Mouse (Mus musculus): ENCODE data around the gene Wnt10b. TPM values are rescaled to one million over a fixed set of nuclear protein-coding genes. Genes with fewer than 3 reads are reported as not detected.
"Not testable (repeated sequence)": the region's sequence is repeated elsewhere in the genome, so short reads cannot be mapped to it uniquely, and the experiment has no call there.

Wnt10b gene
- 0.58 and 0.74 TPM in 2 replicates for total RNA-seq (2017)

DNA sequence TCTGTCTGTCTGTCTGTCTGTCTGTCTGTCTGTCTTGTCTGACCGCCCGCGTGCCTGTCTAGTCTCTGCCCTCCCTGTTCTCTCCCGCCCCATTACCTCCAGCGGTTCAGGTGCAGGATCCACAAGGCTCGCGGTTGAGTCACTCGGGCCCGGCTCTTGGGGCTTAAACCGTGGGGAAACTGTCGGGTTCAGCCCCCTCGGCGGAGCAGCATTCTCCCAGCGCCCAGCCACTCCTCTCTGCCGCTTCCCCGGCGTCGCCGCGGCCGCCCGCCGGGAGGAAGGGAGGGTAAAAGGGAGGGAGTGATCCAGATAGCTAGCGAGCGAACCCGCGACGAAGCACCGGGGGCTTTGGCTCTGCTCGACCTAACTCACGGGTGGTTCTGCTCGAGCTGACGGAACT, at the start of gene Wnt10b:
TSS of gene Wnt10b (minus strand) at position 389 of the 400 bp plus-strand sequence.
- ATAC-seq (ENCODE audit: extremely low read depth, insufficient number of reproducible peaks, low FRiP score, poor library complexity, severe bottlenecking): no peak

DNA sequence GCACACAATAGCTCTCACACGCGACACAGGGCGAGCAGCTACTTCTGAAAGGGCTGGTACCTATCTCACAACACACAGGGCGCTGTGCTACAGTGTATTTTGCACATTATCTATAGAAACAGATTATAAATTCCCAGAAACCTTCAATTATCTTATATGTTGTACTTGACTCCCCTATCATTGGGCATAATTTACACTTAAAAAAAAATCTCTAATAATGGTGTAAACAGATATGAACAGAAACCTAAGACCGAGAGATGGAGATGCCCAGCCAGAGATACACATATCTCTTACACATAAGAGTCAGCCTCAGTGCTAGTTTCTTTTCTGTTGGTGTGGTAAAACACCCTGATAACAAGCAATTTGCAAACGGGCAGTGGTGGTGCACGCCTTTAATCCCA, 49.7 kb upstream of the Wnt10b start:
- ATAC-seq (ENCODE audit: extremely low read depth, insufficient number of reproducible peaks, low FRiP score, poor library complexity, severe bottlenecking): no peak

DNA sequence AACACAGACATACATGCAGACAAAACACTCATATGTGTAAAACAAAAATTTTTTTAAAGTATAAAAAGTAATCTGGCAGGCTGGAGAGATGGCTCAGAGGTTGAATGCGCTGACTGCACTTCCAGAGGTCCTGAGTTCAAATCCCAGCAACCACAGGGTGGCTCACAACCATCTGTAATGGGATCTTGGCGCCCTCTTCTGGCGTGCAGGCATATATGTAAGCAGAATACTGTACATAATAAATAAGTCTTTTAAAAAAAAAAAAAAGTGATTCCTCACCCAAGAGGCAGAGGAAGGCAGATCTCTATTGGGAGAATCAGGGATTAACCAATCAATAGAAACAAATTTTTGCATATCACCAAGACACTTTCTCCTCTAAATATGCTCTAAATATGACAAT, 45.5 kb upstream of the Wnt10b start:
- ATAC-seq (ENCODE audit: extremely low read depth, insufficient number of reproducible peaks, low FRiP score, poor library complexity, severe bottlenecking): no peak

DNA sequence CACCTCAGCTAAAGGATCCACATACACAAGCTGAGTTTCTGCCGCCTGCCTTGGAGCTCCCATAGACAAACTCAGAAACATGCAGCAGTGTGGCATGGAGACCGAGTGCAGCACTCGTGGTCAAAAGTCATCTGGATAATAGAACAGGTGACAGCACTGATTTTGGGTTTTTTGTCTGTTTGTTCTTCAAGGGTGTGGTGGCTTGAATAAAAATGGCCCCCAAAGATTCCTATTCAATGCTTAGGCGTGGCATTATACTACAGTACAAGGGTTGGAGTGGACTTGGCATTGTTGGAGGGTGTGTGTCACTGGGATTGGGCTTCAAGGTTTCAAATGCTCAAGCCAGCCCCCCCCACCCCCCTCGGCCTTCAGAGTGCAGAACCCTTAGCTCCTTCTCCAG, 44.2 kb upstream of the Wnt10b start:
- ATAC-seq (ENCODE audit: extremely low read depth, insufficient number of reproducible peaks, low FRiP score, poor library complexity, severe bottlenecking): no peak

DNA sequence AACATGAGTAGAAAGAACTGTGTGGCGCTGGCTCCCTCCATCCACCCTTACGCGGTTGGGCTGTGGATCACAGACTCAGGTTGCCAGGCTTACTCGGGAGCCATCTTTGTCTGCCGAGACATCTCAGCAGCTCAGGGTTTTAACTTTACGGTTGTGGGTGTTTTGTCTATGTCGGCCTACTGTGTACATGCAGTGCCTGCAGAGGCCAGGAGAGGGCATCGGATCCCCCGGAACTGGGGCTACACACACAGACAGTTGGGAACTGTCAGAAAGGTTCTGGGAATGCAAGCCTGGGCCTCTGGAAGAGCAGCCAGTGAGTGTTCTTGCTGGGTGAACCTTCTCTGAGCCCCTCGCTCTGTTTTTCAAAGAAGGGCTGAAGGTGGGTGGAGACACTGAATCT, 43.5 kb upstream of the Wnt10b start:
- ATAC-seq (ENCODE audit: extremely low read depth, insufficient number of reproducible peaks, low FRiP score, poor library complexity, severe bottlenecking): peak; percentile 47; the same call in 1 of the 2 replicates

DNA sequence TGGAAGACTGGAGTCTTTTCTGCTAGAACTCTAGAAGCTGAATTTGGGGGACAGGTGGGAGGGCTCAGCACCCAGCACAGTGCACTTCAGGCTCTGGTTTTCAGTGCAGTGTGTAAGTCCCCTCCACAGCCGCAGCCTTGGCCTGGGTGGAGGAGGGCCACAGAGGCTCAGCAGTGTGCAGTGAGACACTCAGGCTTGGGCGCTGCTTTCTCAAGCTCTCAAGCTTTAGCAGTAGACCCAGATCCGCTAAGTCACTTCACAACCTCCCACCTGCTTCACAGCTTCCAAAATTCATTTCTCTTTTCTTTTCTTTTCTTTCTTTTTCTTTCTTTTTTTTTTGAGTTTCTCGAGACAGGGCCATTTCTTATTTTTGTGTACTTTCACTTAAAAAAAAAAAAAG, 43.0 kb upstream of the Wnt10b start:
- ATAC-seq (ENCODE audit: extremely low read depth, insufficient number of reproducible peaks, low FRiP score, poor library complexity, severe bottlenecking): no peak

GRCm38 (mm10) chr15:98818171-98818570, 40.2 kb upstream of the Wnt10b start:
- no peak for ATAC-seq (ENCODE audit: extremely low read depth, insufficient number of reproducible peaks, low FRiP score, poor library complexity, severe bottlenecking)

DNA sequence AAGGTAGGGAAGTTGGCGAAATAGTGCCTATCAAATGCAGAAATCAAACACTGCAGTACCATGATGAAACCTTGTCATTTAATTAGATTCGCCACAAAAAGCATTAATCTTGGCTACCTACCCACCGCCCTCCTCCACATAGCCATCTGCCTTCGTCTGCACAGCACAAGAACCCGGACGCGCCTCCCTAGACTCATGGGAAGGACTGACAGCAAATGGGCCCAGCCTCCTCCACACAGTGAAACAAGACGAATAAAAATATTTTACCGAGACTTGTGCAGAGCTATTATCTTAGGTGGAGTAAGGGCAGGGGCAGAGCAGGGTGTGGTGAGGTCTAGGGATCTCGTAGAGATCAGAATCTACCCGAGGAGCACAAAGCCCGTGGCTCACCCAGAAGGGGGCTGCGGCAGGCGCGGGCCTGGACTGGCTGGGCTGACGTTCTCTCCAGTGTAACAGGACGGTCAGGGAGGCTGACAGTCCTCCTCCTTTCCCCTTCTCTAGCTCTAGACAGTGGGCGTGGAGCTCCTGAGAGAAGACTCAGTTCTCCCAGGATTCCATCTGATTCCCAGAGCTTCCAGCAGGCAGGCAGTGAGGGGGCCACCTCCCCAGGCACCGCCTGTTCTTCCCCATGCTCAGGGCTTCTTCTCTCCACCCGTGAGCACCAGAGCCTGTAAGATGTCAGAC, 34.9 kb upstream of the Wnt10b start:
- ATAC-seq (ENCODE audit: extremely low read depth, insufficient number of reproducible peaks, low FRiP score, poor library complexity, severe bottlenecking): no peak

DNA sequence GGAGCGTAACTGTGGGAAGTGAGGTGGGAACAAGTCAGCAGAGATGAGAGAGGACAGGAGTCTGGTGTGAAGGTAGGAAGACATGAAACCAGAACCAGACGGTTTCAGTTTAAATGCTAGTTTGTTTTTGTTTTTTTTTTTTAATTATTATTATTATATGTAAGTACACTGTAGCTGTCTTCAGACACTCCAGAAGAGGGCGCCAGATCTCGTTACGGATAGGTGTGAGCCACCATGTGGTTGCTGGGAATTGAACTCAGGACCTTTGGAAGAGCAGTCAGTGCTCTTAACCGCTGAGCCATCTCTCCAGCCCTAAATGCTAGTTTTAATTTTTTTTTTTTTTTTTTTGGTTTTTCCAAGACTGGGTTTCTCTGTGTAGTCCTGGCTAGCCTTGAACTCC, 32.3 kb upstream of the Wnt10b start:
- ATAC-seq (ENCODE audit: extremely low read depth, insufficient number of reproducible peaks, low FRiP score, poor library complexity, severe bottlenecking): not testable (repeated sequence)

GRCm38 (mm10) chr15:98809390-98809789, 31.4 kb upstream of the Wnt10b start, which contains the start of gene Ddn:
TSS of gene Ddn (minus strand) at chr15:98809490.
- no peak for ATAC-seq (ENCODE audit: extremely low read depth, insufficient number of reproducible peaks, low FRiP score, poor library complexity, severe bottlenecking)

- no peak for ATAC-seq (ENCODE audit: extremely low read depth, insufficient number of reproducible peaks, low FRiP score, poor library complexity, severe bottlenecking)
These were observed 30.7 kb upstream of the Wnt10b start for GRCm38 (mm10) chr15:98808651-98809134.

DNA sequence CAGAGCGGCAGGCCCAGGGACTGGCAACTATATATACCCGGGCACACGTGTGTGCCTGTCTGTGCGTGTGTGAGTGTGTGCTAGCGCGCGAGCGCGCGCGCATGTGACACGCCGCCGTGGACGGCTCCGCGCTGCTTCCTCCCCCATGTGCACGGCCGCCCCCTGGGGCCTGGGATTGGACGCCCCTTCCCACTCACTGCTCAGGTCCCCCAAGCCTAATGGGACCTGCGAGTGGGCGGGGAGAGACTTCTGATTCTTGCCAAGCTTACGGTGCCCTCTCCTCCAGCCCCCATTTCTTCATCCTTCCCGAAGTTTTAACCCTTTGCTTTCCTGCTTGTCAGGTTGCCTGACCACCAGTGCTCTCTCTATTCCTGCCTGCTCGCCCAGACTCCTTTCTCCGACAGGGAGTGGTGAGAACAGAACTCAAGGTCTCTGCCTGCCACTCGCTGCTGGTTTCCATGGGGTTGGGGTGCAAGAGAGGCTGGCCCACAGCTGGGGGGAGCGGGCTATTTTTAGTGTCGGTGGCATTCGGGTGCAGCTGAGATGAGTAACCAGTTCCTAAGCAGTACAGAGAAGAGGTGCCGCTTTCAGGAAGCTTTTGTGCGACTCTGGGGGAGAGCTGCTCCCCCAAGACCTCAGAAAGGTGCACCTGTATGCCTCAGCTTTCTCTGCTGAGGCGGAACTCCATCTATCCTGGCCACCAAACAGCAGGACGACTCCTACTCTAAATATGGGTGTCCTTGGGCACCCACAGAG, 30.1 kb upstream of the Wnt10b start:
- ATAC-seq (ENCODE audit: extremely low read depth, insufficient number of reproducible peaks, low FRiP score, poor library complexity, severe bottlenecking): no peak

- ATAC-seq (ENCODE audit: extremely low read depth, insufficient number of reproducible peaks, low FRiP score, poor library complexity, severe bottlenecking): no peak
These were observed 29.1 kb upstream of the Wnt10b start for GRCm38 (mm10) chr15:98806809-98807770.

DNA sequence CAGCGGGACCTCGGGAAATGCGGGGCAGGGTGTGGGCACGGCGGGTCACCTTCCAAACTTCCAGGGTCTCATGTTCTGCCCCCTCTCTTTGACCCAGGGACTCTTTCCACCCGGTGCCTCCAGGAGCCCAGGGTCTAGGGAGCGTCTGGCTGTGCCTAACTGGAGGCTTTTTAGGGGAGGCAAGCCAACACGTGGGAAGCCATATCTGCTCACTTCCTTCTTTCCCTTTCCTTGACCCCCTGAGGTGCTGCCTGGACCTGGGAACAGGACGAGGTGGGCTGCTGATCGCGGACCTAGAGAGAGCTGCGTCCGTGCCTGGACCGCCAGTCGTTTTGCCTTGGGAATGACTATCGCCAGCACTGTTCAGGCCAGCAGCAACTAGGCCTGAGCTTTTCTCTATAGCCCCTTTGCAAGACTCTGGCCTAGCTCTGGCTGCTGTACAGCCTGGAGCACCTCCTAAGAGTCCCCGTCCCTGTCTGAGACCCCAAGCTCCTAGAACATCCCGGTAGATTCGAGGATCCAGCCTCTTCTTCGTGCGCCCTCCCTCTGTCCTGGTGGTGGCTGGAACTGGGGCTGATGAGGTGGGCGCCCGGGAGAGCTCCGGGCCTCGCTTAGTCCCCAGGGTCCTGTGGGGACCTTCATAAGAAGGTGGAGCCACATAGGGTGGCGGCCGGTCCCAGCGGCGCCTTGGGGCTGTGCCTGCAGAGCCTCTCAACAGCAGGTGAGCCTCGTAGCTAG, 28.3 kb upstream of the Wnt10b start:
- no peak for ATAC-seq (ENCODE audit: extremely low read depth, insufficient number of reproducible peaks, low FRiP score, poor library complexity, severe bottlenecking)

GRCm38 (mm10) chr15:98805324-98806040, 27.5 kb upstream of the Wnt10b start:
- no peak for ATAC-seq (ENCODE audit: extremely low read depth, insufficient number of reproducible peaks, low FRiP score, poor library complexity, severe bottlenecking)

DNA sequence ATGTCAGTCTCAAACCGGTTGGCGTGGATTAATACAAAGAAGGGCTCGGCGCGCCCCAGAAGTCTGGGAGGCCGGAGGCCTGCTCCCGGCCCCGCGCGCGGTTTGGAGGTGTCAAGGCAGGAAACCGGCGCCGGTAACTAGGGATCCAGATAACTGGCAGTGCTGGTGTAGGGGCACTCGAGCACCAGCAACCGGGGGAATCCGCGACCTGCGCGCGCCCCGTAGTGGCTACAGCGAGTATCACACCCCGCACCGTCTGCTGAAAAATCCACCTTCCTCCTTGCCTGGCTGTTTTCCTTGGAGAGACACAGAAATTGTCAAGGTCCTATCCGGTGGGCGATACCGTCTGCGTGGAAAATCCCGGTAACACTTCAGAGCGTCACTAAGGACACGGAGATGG, 26.1 kb upstream of the Wnt10b start:
- ATAC-seq (ENCODE audit: extremely low read depth, insufficient number of reproducible peaks, low FRiP score, poor library complexity, severe bottlenecking): peak; percentile 53

DNA sequence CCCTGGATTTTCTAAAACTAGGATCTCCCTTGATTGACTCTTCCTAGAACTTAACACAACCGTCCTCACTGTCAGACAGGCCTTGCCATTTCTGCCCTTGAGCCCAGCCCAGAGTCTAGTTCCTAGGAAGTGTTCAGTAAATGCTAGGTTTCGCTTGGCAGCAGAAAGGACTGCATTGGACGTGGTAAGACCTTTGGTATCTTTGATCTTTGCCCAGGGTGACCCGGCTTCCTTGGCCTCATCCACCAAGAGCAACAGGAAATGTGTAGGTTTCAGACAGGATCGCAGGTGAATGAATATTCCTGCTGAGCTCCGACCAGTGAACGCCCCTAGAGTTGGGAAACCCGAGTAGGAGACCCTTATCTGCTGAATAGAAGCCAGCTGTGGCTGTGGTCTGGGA, 25.0 kb upstream of the Wnt10b start:
- no peak for ATAC-seq (ENCODE audit: extremely low read depth, insufficient number of reproducible peaks, low FRiP score, poor library complexity, severe bottlenecking)

GRCm38 (mm10) chr15:98799396-98799795, 21.4 kb upstream of the Wnt10b start:
- peak; percentile 39 for ATAC-seq (ENCODE audit: extremely low read depth, insufficient number of reproducible peaks, low FRiP score, poor library complexity, severe bottlenecking)

Data from neutrophil, adult 5-6 weeks (primary cell).